Mouse (Mus musculus): ENCODE results near the gene Gm3383.
"Not testable (repeated sequence)": the region's sequence is repeated elsewhere in the genome, so short reads cannot be mapped to it uniquely, and the experiment has no call there.

- TF ChIP-seq CTCF (IDR thresholded peaks at IDR 0.05; ENCODE audit: low read depth, low read length); TAL1 (conservative IDR thresholded peaks at IDR 0.05; ENCODE audit: low read depth, low read length); GATA1 (IDR thresholded peaks at IDR 0.05; ENCODE audit: borderline replicate concordance, low read length); GATA2 (IDR thresholded peaks at IDR 0.05; ENCODE audit: borderline replicate concordance, low read depth, low read length); POLR2AphosphoS5 (IDR thresholded peaks at IDR 0.05; ENCODE audit: insufficient replicate concordance, low read depth, low read length): not testable (repeated sequence)
Measured at GRCm38 (mm10) chr14:5812699-5813356, 5.0 kb upstream of the Gm3383 start.

Measured in G1E (cell line).